Mouse (Mus musculus): ENCODE measurements around the gene Klrg1.

Gene Klrg1

DNA sequence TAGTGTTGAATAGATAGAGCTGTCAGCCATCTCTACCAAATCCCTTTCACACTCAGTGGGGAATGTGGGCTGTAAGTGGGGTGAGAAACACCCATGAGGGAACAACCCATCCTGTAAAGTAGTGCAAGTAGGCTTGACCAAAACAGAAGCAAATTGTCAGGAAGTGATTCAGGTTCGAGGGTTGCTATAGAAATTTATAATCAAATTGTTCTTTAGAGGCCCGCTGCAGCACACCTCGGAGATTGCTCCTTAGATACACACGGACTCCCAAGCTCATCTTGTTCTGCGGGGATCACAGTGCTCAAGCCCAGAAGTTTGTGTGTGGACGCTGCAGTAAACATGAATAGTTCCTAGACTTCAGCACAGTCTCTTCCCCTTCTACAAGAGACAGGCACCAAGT, at the start of gene Klrg1:
Gene Klrg1 (minus strand): TSS at position 101 of the 400 bp plus-strand sequence.
- DNase-seq (ENCODE audit: low spot score): no peak

- DNase-seq (ENCODE audit: low spot score): no peak
Measured at GRCm38 (mm10) chr6:122325361-122325975, 42.8 kb upstream of the Klrg1 start.

DNA sequence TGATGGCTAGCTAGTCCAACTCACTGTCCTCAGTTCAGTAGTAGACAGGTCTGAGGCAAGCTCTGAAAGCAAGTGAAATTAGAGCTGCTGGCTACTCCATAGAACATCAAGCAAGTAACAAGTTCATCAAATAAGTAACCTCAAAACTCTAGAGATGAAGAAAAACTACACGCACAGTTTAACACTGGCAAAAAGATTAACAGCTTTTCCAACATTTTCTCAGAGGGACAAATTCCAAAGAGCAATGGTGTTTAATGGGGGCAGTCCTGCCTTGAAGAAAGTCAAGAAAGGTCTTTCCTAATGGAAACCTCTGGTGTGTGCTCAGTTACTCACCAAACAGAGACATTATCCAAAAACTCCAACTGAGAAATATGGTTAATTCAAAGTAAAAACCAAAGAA, 36.0 kb upstream of the Klrg1 start:
- no peak for DNase-seq (ENCODE audit: low spot score)

GRCm38 (mm10) chr6:122310187-122310820, 27.6 kb upstream of the Klrg1 start:
- no peak for DNase-seq (ENCODE audit: low spot score)

DNA sequence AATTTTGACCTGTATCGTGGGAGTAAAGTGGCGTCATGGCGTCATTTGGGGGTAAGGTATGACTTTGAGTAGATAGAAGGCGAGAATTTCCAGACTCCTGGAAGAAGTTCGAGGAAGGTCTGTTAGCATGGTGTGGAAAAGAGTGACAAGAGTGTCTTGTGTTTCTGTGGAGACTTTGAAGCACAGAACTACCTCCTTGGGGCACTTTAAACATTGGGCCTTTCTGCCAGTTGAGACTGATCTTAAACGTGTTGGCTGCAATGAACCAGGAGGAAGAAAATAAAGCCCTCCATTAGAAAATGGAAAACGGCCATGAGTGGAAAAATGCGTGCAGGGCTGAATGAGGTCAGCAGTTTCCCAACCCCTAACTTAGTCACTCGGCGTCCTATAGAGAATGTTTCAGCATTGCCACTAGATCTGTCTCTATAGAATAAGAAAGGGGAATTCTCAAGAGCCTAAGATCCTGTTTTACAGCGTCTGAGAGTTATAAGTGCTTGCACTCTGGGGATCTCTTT, 26.8 kb upstream of the Klrg1 start:
- no peak for DNase-seq (ENCODE audit: low spot score)

GRCm38 (mm10) chr6:122308505-122309393, 26.1 kb upstream of the Klrg1 start, which contains the start of gene M6pr:
TSS of gene M6pr (plus strand) at chr6:122308720.
- DNase-seq (ENCODE audit: low spot score): peak; percentile 71

DNA sequence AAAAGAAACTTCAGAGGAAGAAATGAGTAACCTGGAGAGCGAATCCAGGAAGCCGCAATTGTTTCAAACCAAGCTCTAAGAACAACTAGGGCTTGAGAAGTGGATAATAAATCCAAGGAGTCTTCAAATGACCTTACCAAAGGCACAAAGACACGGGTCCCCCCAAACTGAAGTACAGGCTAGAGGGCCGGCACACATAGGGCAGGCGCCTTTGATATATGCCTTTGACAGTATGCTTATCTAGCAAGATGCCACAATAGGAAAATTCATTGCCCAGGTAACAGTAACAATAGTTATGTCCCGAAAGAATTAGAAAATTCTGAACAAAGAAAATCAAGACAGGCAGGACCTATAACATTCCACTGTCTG, 25.4 kb upstream of the Klrg1 start:
- DNase-seq (ENCODE audit: low spot score): no peak

DNA sequence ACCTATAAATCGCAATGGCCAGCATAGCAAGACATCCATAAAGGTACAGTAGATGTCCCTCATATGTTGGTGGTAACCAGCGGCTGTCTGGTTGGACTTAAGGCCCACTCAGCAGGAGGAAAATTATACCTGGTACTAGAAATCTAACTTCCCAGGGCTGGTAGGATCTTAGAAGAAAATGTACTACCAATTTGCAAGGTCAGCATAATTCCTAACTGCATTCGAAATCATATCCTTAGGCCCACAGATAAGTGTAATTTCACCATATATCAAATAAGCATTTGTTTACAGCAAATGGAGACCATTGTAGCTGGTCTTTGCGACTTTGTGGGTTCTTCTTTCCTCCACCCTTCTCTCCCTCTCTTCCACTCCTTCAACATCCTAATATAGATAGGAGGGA, 24.0 kb upstream of the Klrg1 start:
- no peak for DNase-seq (ENCODE audit: low spot score)

- no peak for DNase-seq (ENCODE audit: low spot score)
Measured at GRCm38 (mm10) chr6:122304790-122305555, 22.3 kb upstream of the Klrg1 start.

DNA sequence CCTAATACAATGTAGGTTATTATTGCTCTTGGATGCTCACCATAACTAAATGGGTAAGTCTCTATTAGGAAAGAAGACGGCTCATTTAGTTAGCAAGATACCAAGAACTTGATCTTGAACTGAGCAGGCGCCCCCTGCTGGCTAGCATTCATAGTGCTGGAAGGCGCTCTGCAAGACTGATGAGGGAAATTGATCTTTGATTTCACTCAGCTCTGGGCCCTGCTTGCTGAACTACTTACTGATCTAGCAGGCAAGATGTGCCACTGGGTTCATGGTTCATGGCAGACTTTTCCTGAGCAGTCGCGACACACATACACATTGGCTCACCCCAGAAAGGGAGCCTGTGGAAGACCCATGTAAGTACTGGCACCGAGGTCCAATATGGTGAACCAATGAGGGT, 21.7 kb upstream of the Klrg1 start:
- DNase-seq (ENCODE audit: low spot score): peak; percentile 60

GRCm38 (mm10) chr6:122303526-122303925, 20.8 kb upstream of the Klrg1 start:
- no peak for DNase-seq (ENCODE audit: low spot score)

- no peak for DNase-seq (ENCODE audit: low spot score)
Measured at GRCm38 (mm10) chr6:122302661-122303060, 20.0 kb upstream of the Klrg1 start.

- no peak for DNase-seq (ENCODE audit: low spot score)
Measured at GRCm38 (mm10) chr6:122302121-122302520, 19.4 kb upstream of the Klrg1 start.

- no peak for DNase-seq (ENCODE audit: low spot score)
Measured at GRCm38 (mm10) chr6:122299621-122300133, 17.0 kb upstream of the Klrg1 start.

DNA sequence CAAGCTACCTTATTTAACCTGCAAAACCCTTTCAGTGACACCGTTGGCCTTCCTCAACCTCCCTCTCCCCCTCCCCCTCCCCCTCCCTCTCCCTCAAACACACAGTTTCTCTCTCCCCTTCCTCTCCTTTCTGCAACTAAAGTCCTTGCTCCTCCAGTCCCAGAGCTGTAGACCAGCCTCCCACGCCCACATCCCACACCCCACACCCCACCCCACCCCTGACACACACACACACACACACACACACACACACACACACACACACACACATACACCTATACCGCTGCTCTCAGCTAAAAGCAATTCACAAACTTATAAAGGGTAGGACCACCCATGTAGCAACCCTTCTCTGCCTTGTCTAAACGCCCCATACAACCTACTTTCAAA, 15.5 kb upstream of the Klrg1 start:
- DNase-seq (ENCODE audit: low spot score): no peak

DNA sequence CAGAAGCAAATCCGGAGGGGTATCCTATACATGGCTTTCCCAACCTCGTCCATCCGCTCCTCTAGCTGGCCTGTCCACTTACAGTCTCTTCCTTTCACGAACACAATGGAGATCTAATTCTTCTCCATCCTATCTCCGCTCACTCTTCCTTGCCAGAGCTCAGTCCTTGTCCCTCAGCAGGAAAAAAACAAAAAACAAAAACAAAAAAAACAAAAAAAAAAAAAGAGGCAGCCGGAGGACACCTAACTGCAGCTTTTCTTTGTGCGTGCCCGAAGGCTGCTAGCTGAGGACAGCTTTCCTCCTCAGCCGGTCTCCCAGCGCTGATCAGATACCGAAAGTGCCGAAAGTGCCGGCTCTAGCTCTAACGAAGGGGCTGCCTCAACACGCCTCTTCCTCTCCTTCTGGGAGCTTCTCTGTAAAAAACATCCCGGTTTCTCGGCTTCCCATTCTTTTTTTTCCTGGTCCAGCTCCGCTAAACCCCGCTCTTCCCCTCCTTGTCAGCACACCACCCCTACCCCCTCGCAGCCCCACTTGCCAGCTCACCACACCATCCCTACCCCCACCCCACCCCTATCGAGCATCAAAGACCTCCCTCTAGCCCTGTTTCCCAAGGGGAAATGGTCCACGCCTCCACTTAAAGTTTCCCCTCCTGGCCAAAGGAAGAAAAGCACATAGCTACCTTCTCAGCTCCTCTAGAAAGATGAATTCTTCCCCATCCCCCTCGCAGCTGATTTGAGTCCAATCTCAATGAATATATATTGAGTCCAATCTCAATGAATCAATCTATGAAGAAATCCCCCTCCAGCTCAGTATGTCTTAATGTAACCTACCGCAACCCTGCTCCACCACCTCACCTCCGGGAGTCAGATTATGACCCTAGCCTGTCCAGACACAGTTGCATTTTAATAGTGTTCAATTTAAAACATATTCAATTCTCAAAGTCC, 14.9 kb upstream of the Klrg1 start:
- DNase-seq (ENCODE audit: low spot score): no peak

DNA sequence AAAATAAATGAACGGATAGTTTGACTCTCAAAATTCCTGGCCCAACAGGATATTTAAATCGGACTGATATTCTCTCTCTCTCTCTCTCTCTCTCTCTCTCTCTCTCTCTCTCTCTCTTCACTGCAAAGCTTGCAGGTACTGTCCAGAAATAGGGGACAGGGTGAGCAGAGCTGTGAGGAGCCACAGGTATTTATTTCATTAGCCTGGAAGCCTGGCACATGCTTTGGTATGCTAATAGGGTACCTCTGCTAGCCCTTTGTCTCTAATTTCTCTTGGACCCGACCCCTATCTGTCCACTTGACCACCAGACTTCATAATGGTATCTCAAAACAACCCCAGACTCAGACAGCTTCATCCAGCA, 14.2 kb upstream of the Klrg1 start:
- DNase-seq (ENCODE audit: low spot score): no peak

DNA sequence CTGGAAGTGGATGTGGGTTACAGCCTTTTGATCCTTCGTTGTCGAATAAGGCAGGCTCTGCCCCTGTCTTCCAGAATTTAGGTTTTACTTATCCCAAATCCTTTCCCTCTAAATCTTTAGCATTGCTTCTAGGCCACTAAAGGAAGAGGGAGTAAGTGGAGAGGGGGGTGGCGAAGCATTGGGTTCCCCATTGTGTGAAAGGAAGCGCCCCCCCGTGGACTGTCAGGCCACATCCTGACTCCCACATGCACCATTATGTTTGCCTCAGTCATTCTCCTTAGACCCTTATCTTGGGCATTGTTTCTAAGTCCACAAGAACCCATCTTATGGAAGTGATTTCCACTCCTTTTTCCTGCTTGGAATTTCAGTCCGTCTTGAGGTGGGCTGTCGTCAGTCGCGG, 12.6 kb upstream of the Klrg1 start:
- no peak for DNase-seq (ENCODE audit: low spot score)

DNA sequence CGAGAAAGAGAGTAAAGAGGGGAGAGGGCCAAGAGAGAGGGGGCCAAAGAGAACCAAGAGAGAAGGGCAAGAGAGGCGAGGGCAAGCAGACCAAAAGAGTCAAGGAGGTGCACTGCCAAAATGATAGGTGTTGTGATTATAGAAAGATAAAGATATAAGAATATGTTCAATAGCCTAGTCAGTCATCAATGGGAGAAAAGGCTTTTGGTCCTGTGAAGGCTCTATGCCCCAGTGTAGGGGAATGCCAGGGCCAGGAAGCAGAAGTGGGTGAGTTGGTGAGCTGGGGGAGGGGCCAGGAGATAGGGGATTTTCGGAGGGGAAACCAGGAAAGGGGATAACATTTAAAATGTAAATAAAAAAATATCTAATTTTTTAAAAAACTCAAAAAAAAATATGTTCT, 11.6 kb upstream of the Klrg1 start:
- DNase-seq (ENCODE audit: low spot score): no peak

GRCm38 (mm10) chr6:122293796-122294195, 11.1 kb upstream of the Klrg1 start:
- no peak for DNase-seq (ENCODE audit: low spot score)

GRCm38 (mm10) chr6:122293121-122293520, 10.4 kb upstream of the Klrg1 start:
- no peak for DNase-seq (ENCODE audit: low spot score)

Data from ovary, postnatal 10 days (tissue).